Mouse (Mus musculus) brown adipose tissue, adult 24 weeks (tissue): ENCODE data around the gene Baiap2l2. TPM values are rescaled to one million over a fixed set of nuclear protein-coding genes. Genes with fewer than 3 reads are reported as not detected.
A peak's percentile ranks its signal among the peaks of the same experiment; 100 is the strongest.
"Not testable (repeated sequence)": the region's sequence is repeated elsewhere in the genome, so short reads cannot be mapped to it uniquely, and the experiment has no call there.

Source experiments
- H3K27ac ChIP-seq: fragments of 200-500 bp; replicated peaks from 2 replicates; pipeline ENCODE4 v1.5.1; 2012; ENCODE audit warnings: low read depth, mild to moderate bottlenecking, low read length
- H3K4me1 ChIP-seq: fragments of 200-500 bp; 2 replicates; pipeline ENCODE4 v1.6.1; 2012; ENCODE audit warnings: low read length, mixed read lengths; ENCODE audit not compliant: control insufficient read depth, insufficient read depth, insufficient read length
- H3K4me3 ChIP-seq: fragments of 200-500 bp; 2 replicates; pipeline ENCODE4 v1.5.1; 2012; ENCODE audit warnings: low read depth, mild to moderate bottlenecking, low read length, moderate library complexity; ENCODE audit not compliant: insufficient read depth
- polyA plus RNA-seq: library from polyadenylated mRNA; stranded (reverse); fragments of >200 nt; gene quantifications from 2 replicates; pipeline ENCODE4 v1.2.4, GENCODE M21; 2012; ENCODE audit not compliant: missing spikeins, insufficient read depth, insufficient read length

Baiap2l2 gene
- polyA plus RNA-seq, 1 experiment, result 1.1 TPM

GRCm38 (mm10) chr15:79258521-79258920, 26.8 kb downstream of the Baiap2l2 start:
- Histone ChIP-seq H3K4me3 (no peak overlapping the region), H3K27ac (no peak overlapping the region), H3K4me1 (no peaks in the 10 kb centered on the region)

- Histone ChIP-seq H3K27ac (no peak within 1 kb of the TSS), H3K4me1 (peaks cover 12% of the 10 kb centered on the region), H3K4me3 (no peak within 1 kb of the TSS)
These were observed 30.7 kb downstream of the Baiap2l2 start, which contains the start of gene Slc16a8 for GRCm38 (mm10) chr15:79254661-79255060. Slc16a8 (minus strand) TSS chr15:79254761.

- no peak overlapping the region for H3K27ac ChIP-seq
- H3K4me3 ChIP-seq, result no peak overlapping the region
- peaks cover 12% of the 10 kb centered on the region for H3K4me1 ChIP-seq
These were observed 32.8 kb downstream of the Baiap2l2 start for GRCm38 (mm10) chr15:79252580-79252979.

GRCm38 (mm10) chr15:79251781-79252491, 33.4 kb downstream of the Baiap2l2 start:
- Histone ChIP-seq H3K27ac (no peak overlapping the region), H3K4me3 (no peak overlapping the region), H3K4me1 (peaks cover 12% of the 10 kb centered on the region)

GRCm38 (mm10) chr15:79251168-79251567, 34.2 kb downstream of the Baiap2l2 start:
- Histone ChIP-seq H3K4me3 (no peak overlapping the region), H3K4me1 (peaks cover 12% of the 10 kb centered on the region), H3K27ac (no peak overlapping the region)

GRCm38 (mm10) chr15:79250236-79250635, 35.1 kb downstream of the Baiap2l2 start:
- Histone ChIP-seq H3K27ac (peak overlapping the region; percentile 60), H3K4me1 (peaks cover 14% of the 10 kb centered on the region), H3K4me3 (no peak overlapping the region)

GRCm38 (mm10) chr15:79245321-79245720, 40.0 kb downstream of the Baiap2l2 start:
- H3K27ac ChIP-seq, result peak overlapping the region; percentile 12; the same call in 1 of the 2 replicates
- no peak overlapping the region for H3K4me3 ChIP-seq
- peaks cover 8% of the 10 kb centered on the region for H3K4me1 ChIP-seq

GRCm38 (mm10) chr15:79244071-79244893, 41.1 kb downstream of the Baiap2l2 start:
- Histone ChIP-seq H3K4me3 (no peak overlapping the region), H3K27ac (peak overlapping the region; percentile 64), H3K4me1 (peaks cover 5% of the 10 kb centered on the region)

- Histone ChIP-seq H3K27ac (no peak overlapping the region), H3K4me3 (no peak overlapping the region), H3K4me1 (peaks cover 5% of the 10 kb centered on the region)
These were observed 41.9 kb downstream of the Baiap2l2 start for GRCm38 (mm10) chr15:79243234-79244042.

- Histone ChIP-seq H3K4me3 (no peak overlapping the region), H3K27ac (no peak overlapping the region), H3K4me1 (peaks cover 5% of the 10 kb centered on the region)
These were observed 42.6 kb downstream of the Baiap2l2 start for GRCm38 (mm10) chr15:79242574-79243233.

GRCm38 (mm10) chr15:79238036-79238435, 47.3 kb downstream of the Baiap2l2 start:
- Histone ChIP-seq H3K4me3 (no peak overlapping the region), H3K4me1 (no peaks in the 10 kb centered on the region), H3K27ac (no peak overlapping the region)

GRCm38 (mm10) chr15:79235268-79235667, 50.1 kb downstream of the Baiap2l2 start:
- Histone ChIP-seq H3K27ac (no peak overlapping the region), H3K4me3 (no peak overlapping the region), H3K4me1 (no peaks in the 10 kb centered on the region)

GRCm38 (mm10) chr15:79229058-79229821, 56.1 kb downstream of the Baiap2l2 start, which contains the start of the genes Pick1 and Gm49486:
Pick1 (plus strand) TSS chr15:79229173.
Gm49486 (plus strand) TSS chr15:79229391.
- Histone ChIP-seq H3K4me1 (peaks cover 4% of the 10 kb centered on the region), H3K4me3 (peak within 1 kb of the TSS; percentile 78), H3K27ac (peak within 1 kb of the TSS; percentile 97)

GRCm38 (mm10) chr15:79225780-79226179, 59.6 kb downstream of the Baiap2l2 start:
- not testable (repeated sequence) for H3K27ac ChIP-seq, H3K4me1 ChIP-seq, H3K4me3 ChIP-seq
